22 mouse cellular contexts compared by ENCODE assay signal in genomic region chr3:38806469-38807055, GRCm38 (mm10).
DNase-seq lines count a peak whose midpoint lies in the region; ATAC-seq and TF ChIP-seq lines count a peak whose summit lies in the region.
"Had no signal": no experiment of that assay in that cellular context is flagged by ENCODE, and none has a peak within 500 bp of the region (broad histone marks: within the 10 kb centered on the region; RNA-seq: fewer than 3 reads in every experiment).

No protein-coding gene starts in this region.

- ATAC-seq in forebrain, postnatal 0 days, result 0 out of 2 replicates have a peak, but pooled peaks have one; percentile 20
- ATAC-seq in forebrain, embryonic 14.5 days, result no peak
- no peak; the same call in 1 of the 2 replicates for ATAC-seq in lung, embryonic 15.5 days (ENCODE audit: borderline replicate concordance, extremely low read depth, low FRiP score, low TSS enrichment)
- ATAC-seq in embryonic facial prominence, embryonic 12.5 days (ENCODE audit: insufficient number of reproducible peaks, insufficient read depth, low FRiP score, low TSS enrichment), result peak; percentile 28; the same call in 1 of the 2 replicates
- ATAC-seq: CD4-positive, CD25-positive, alpha-beta regulatory T cell, adult 4 months; hindbrain, embryonic 16.5 days; inflammation-experienced regulatory T-cells, adult 6 months had no signal

- DNase-seq in forebrain, postnatal 0 days, result no peak
- no peak for DNase-seq in forebrain, embryonic 14.5 days (ENCODE audit: low spot score)
- DNase-seq in lung, postnatal 36 days, result no peak
- no peak for DNase-seq in heart, adult 9 months (ENCODE audit: low spot score in 2 of 2)
- DNase-seq: adrenal gland, adult 8-10 months; adrenal gland, postnatal 36 days; B cell, adult 2 months; cerebellum, adult 2 months; cerebellum, postnatal 10 days; embryo, embryonic 11 days; gastrocnemius, postnatal 14 days; heart, adult 2 months; heart, postnatal 36 days had no signal

- H3ac ChIP-seq in myocyte (ENCODE audit: control insufficient read depth, insufficient read length), result no peak overlapping the region

- TF ChIP-seq POLR2A in myocyte (IDR thresholded peaks at IDR 0.05; ENCODE audit: insufficient read length, low read depth), result no peak

- no peak overlapping the region for H3K4me3 ChIP-seq in forebrain, postnatal 0 days (ENCODE audit: low read depth, low read length)
- no peak overlapping the region for H3K4me3 ChIP-seq in forebrain, embryonic 14.5 days (ENCODE audit: low read depth, low read length)
- no peak overlapping the region for H3K4me3 ChIP-seq in lung, embryonic 15.5 days
- H3K4me3 ChIP-seq in embryonic facial prominence, embryonic 12.5 days, result no peak overlapping the region
- H3K4me3 ChIP-seq in myocyte, result no peak overlapping the region
- H3K4me3 ChIP-seq: forebrain, embryonic 12.5 days; heart, adult 2 months; heart, embryonic 13.5 days had no signal

- no peak for TF ChIP-seq CTCF in forebrain, postnatal 0 days (IDR thresholded peaks at IDR 0.05; ENCODE audit: low read depth)

- H3K27me3 ChIP-seq in forebrain, postnatal 0 days (ENCODE audit: insufficient read depth, low read length), result no peaks in the 10 kb centered on the region
- no peaks in the 10 kb centered on the region for H3K27me3 ChIP-seq in forebrain, embryonic 14.5 days (replicated peaks; ENCODE audit: control insufficient read depth, insufficient read depth, low read length)
- H3K27me3 ChIP-seq in lung, embryonic 15.5 days, result no peaks in the 10 kb centered on the region
- H3K27me3 ChIP-seq in embryonic facial prominence, embryonic 12.5 days, result no peaks in the 10 kb centered on the region
- H3K27me3 ChIP-seq in myocyte (ENCODE audit: control insufficient read depth, insufficient read depth, insufficient read length), result no peaks in the 10 kb centered on the region
- H3K27me3 ChIP-seq: forebrain, embryonic 12.5 days; heart, embryonic 13.5 days had no signal

- H3K4me2 ChIP-seq in forebrain, postnatal 0 days (ENCODE audit: low read depth), result no peak overlapping the region
- no peak overlapping the region for H3K4me2 ChIP-seq in forebrain, embryonic 14.5 days (ENCODE audit: low read length)
- H3K4me2 ChIP-seq in lung, embryonic 15.5 days, result no peak overlapping the region
- H3K4me2 ChIP-seq in embryonic facial prominence, embryonic 12.5 days (replicated peaks), result no peak overlapping the region
- H3K4me2 ChIP-seq in myocyte (ENCODE audit: low read depth), result peak overlapping the region; percentile 21
- H3K4me2 ChIP-seq: forebrain, embryonic 12.5 days; heart, embryonic 13.5 days had no signal

- no peak overlapping the region for H3K9ac ChIP-seq in forebrain, postnatal 0 days
- no peak overlapping the region for H3K9ac ChIP-seq in forebrain, embryonic 14.5 days (ENCODE audit: low read length)
- no peak overlapping the region for H3K9ac ChIP-seq in lung, embryonic 15.5 days
- H3K9ac ChIP-seq in embryonic facial prominence, embryonic 12.5 days, result no peak overlapping the region
- H3K9ac ChIP-seq: forebrain, embryonic 12.5 days; heart, embryonic 13.5 days had no signal

- 38% methylated on average over 1 of the region's 1 CpGs for WGBS in forebrain, postnatal 0 days
- 58% methylated on average over 1 of the region's 1 CpGs for WGBS in forebrain, embryonic 14.5 days
- WGBS in lung, embryonic 15.5 days, result 43% methylated on average over 1 of the region's 1 CpGs
- 33% methylated on average over 1 of the region's 1 CpGs for WGBS in embryonic facial prominence, embryonic 12.5 days

- H3K79me2 ChIP-seq in myocyte (ENCODE audit: control insufficient read depth, insufficient read depth), result no peaks in the 10 kb centered on the region

- H3K27ac ChIP-seq in forebrain, postnatal 0 days (ENCODE audit: low read depth, low read length), result 0 out of 2 replicates have a peak overlapping the region, but pooled peaks have one; percentile 15
- no peak overlapping the region for H3K27ac ChIP-seq in forebrain, embryonic 14.5 days (ENCODE audit: low read depth, low read length)
- H3K27ac ChIP-seq in lung, embryonic 15.5 days, result peak overlapping the region; percentile 32; the same call in 1 of the 2 replicates
- H3K27ac ChIP-seq in embryonic facial prominence, embryonic 12.5 days, result peak overlapping the region; percentile 36; the same call in 1 of the 2 replicates
- H3K27ac ChIP-seq: forebrain, embryonic 12.5 days; heart, adult 2 months; heart, embryonic 13.5 days had no signal

- H3K36me3 ChIP-seq in forebrain, postnatal 0 days (ENCODE audit: insufficient read depth), result no peaks in the 10 kb centered on the region
- H3K36me3 ChIP-seq in forebrain, embryonic 14.5 days (ENCODE audit: control insufficient read depth, insufficient read depth, low read length), result no peaks in the 10 kb centered on the region
- H3K36me3 ChIP-seq in lung, embryonic 15.5 days, result no peaks in the 10 kb centered on the region
- H3K36me3 ChIP-seq in embryonic facial prominence, embryonic 12.5 days, result no peaks in the 10 kb centered on the region
- H3K36me3 ChIP-seq in myocyte (ENCODE audit: control insufficient read depth, insufficient read depth), result no peaks in the 10 kb centered on the region
- H3K36me3 ChIP-seq: forebrain, embryonic 12.5 days; G1E; heart, embryonic 13.5 days had no signal

- H3K4me1 ChIP-seq in forebrain, postnatal 0 days (ENCODE audit: insufficient read depth), result no peaks in the 10 kb centered on the region
- no peaks in the 10 kb centered on the region for H3K4me1 ChIP-seq in forebrain, embryonic 14.5 days (ENCODE audit: control insufficient read depth, insufficient read depth, low read length)
- peaks cover 19% of the 10 kb centered on the region for H3K4me1 ChIP-seq in lung, embryonic 15.5 days
- peaks cover 24% of the 10 kb centered on the region; the same call in 1 of the 2 replicates for H3K4me1 ChIP-seq in embryonic facial prominence, embryonic 12.5 days
- H3K4me1 ChIP-seq: heart, embryonic 13.5 days had no signal

- H3K9me3 ChIP-seq in forebrain, postnatal 0 days (ENCODE audit: low read length), result no peaks in the 10 kb centered on the region
- H3K9me3 ChIP-seq in forebrain, embryonic 14.5 days (replicated peaks; ENCODE audit: control insufficient read depth, low read length), result no peaks in the 10 kb centered on the region
- no peaks in the 10 kb centered on the region for H3K9me3 ChIP-seq in lung, embryonic 15.5 days
- no peaks in the 10 kb centered on the region for H3K9me3 ChIP-seq in embryonic facial prominence, embryonic 12.5 days
- H3K9me3 ChIP-seq: forebrain, embryonic 12.5 days; heart, embryonic 13.5 days had no signal

TF ChIP-seq in myocyte, 11 proteins besides CTCF, POLR2A, EP300 and RAD21:
- TF ChIP-seq MYOG (IDR thresholded peaks at IDR 0.05; ENCODE audit: control insufficient read depth in 1 of 3, insufficient read depth in 1 of 3, insufficient read length in 2 of 3, low read depth in 2 of 3) (no peak), POLR2AphosphoS2 (IDR thresholded peaks at IDR 0.05; ENCODE audit: insufficient read length, low read depth) (no peak), MYOD1 (IDR thresholded peaks at IDR 0.05; ENCODE audit: control insufficient read depth in 1 of 3, insufficient read length in 2 of 3, low read depth in 2 of 3) (no peak), TCF3 (IDR thresholded peaks at IDR 0.05; ENCODE audit: insufficient read length, low read depth) (no peak), MAX (IDR thresholded peaks at IDR 0.05; ENCODE audit: low read depth) (no peak), USF1 (IDR thresholded peaks at IDR 0.05; ENCODE audit: low read depth) (no peak), SRF (IDR thresholded peaks at IDR 0.05; ENCODE audit: control insufficient read depth, insufficient read length, low read depth) (no peak), E2F4 (IDR thresholded peaks at IDR 0.05; ENCODE audit: insufficient read depth) (no peak), CEBPB (IDR thresholded peaks at IDR 0.05; ENCODE audit: insufficient read depth, poor library complexity, severe bottlenecking) (no peak), TCF12 (IDR thresholded peaks at IDR 0.05; ENCODE audit: insufficient read depth, poor library complexity, severe bottlenecking) (no peak), REST (IDR thresholded peaks at IDR 0.05; ENCODE audit: insufficient read depth, insufficient read length) (no peak)

Comparison
In these comparisons a context has a peak if more than half of its experiments do, and no peak if none do; other contexts are left out.
1. ATAC-seq: peak in forebrain, postnatal 0 days (single experiment) and embryonic facial prominence, embryonic 12.5 days (single experiment); none in forebrain, embryonic 14.5 days (single experiment) and lung, embryonic 15.5 days (single experiment).